Comparison of ENCODE assay signal across 8 mouse cellular contexts in the genomic region with DNA sequence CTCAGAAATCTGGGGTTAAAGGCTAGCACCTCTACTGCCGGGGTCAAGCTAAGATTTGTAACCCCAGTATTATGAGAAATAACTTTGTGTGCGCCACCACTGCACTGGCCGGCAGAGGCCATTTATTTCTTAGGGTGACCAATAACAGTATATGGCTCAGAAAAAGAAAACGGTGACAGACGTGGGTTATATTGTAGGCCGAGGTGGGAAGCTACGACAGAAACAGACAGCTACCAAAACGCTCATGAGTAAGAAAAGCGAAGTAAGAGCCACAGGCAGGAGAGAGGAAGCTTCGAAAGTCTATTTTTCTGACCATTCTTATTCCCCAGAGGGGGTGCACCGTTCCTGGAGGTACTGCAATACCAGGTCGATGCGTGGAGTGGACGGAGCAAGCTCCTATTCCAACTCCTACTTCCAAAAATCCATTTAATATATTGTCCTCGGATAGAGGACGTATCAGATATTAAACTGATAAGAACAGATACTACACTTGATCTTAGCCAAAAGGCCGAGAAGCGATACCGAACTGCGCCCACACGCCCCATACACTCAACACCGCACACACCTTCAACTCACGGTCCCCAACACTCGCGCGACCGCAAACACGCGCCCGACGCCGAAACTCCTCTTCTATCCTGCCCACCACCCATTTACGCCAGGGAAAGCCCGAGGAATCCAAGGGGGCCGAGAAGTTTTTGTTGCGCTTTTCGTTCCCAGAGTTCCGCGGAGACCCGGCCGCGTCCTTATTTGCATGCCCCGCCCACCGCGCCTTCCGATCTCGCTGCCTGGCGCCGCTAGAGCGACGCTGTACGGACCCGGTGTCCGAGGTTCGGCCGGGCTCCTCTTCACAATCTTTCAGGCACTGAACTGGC. TPM values are rescaled to one million over a fixed set of nuclear protein-coding genes. Genes with fewer than 3 reads are reported as not detected.
DNase-seq lines count a peak whose midpoint lies in the region; ATAC-seq and TF ChIP-seq lines count a peak whose summit lies in the region.
"Not testable (repeated sequence)": the region's sequence is repeated elsewhere in the genome, so short reads cannot be mapped to it uniquely, and the experiment has no call there.

No protein-coding gene starts in this region.

- in situ Hi-C loops in Patski (cut with MboI; ENCODE audit: low pct_unique_long_range_greater_than_20kb) = not testable (repeated sequence)

- H3K27me3 ChIP-seq in Patski; hindbrain, embryonic 12.5 days; lung, postnatal 0 days (replicated peaks; ENCODE audit: insufficient read depth, low read length); thymus, adult 2 months (ENCODE audit: control insufficient read depth, insufficient read depth, low read length): not testable (repeated sequence)

- not testable (repeated sequence) for H3K36me3 ChIP-seq in hindbrain, embryonic 12.5 days; lung, postnatal 0 days (ENCODE audit: insufficient read depth, low read length); thymus, adult 2 months (ENCODE audit: control insufficient read depth, insufficient read depth, low read length)

- DNase-seq in Patski (ENCODE audit: low read depth, low spot score); thymus, adult 2 months: not testable (repeated sequence)
- peak; percentile 84 to 85 for DNase-seq in cerebellum, postnatal 25 days
- DNase-seq in frontal cortex, postnatal 25 days (ENCODE audit: low spot score in 2 of 2) = peak; percentile 39 to 53
- DNase-seq in layer of hippocampus, postnatal 14 days (ENCODE audit: low spot score in 2 of 2) = peak; percentile 55 to 70
- DNase-seq in lung, postnatal 0 days (ENCODE audit: low spot score) = peak; percentile 77
- peak; percentile 56 for DNase-seq in ovary, postnatal 10 days (ENCODE audit: low spot score)

- peak overlapping the region; percentile 92 for H3K27ac ChIP-seq in hindbrain, embryonic 12.5 days
- H3K27ac ChIP-seq in lung, postnatal 0 days (ENCODE audit: low read length) = peak overlapping the region; percentile 85
- H3K27ac ChIP-seq in thymus, adult 2 months (ENCODE audit: control insufficient read depth, insufficient read depth, low read length) = not testable (repeated sequence)

- CTCF ChIA-PET in Patski (lab: Charles Lee) = not testable (repeated sequence)

- TF ChIP-seq EP300 in lung, postnatal 0 days (IDR thresholded peaks at IDR 0.05) = 0 out of 2 replicates have a peak, but pooled peaks have one; percentile 37

- H3K9me3 ChIP-seq in hindbrain, embryonic 12.5 days (replicated peaks); lung, postnatal 0 days (ENCODE audit: low read length): not testable (repeated sequence)

- H3K4me2 ChIP-seq in hindbrain, embryonic 12.5 days (replicated peaks) = peak overlapping the region; percentile 43
- H3K4me2 ChIP-seq in lung, postnatal 0 days (replicated peaks; ENCODE audit: low read depth, low read length) = peak overlapping the region; percentile 47

- POLR2A ChIA-PET in Patski (lab: Charles Lee) = interaction anchor here (2.1 kb wide), 1 partner anchor 13 kb away, joined by 8 read pairs; no protein-coding TSS in a partner anchor

- under 1% methylated on average over 44 of the region's 56 CpGs for WGBS in hindbrain, embryonic 12.5 days
- 1% methylated on average over 41 of the region's 56 CpGs for WGBS in lung, postnatal 0 days
- WGBS in thymus, adult 2 months = under 1% methylated on average over 45 of the region's 56 CpGs

- H3K9ac ChIP-seq in hindbrain, embryonic 12.5 days = peak overlapping the region; percentile 50
- peak overlapping the region; percentile 69 for H3K9ac ChIP-seq in lung, postnatal 0 days (replicated peaks; ENCODE audit: low read depth)

- not testable (repeated sequence) for TF ChIP-seq CTCF in Patski (IDR thresholded peaks at IDR 0.05); lung, postnatal 0 days (IDR thresholded peaks at IDR 0.05); thymus, adult 2 months (IDR thresholded peaks at IDR 0.05; ENCODE audit: borderline replicate concordance, control insufficient read depth, extremely low read depth, insufficient read depth, low read length, poor library complexity)

- H3K4me3 ChIP-seq in hindbrain, embryonic 12.5 days = peak overlapping the region; percentile 28
- peak overlapping the region; percentile 20; the same call in 1 of the 2 replicates for H3K4me3 ChIP-seq in lung, postnatal 0 days (ENCODE audit: low read depth, low read length)
- peak overlapping the region; percentile 45 for H3K4me3 ChIP-seq in thymus, adult 2 months (ENCODE audit: control insufficient read depth, insufficient read depth, low read length)

- TF ChIP-seq POLR2A in thymus, adult 2 months (IDR thresholded peaks at IDR 0.05; ENCODE audit: control insufficient read depth, extremely low read depth, insufficient read depth, low read length, poor library complexity) = not testable (repeated sequence)

- peak; percentile 58 for ATAC-seq in Patski
- ATAC-seq in hindbrain, embryonic 12.5 days (ENCODE audit: low FRiP score) = peak; percentile 81
- ATAC-seq in lung, postnatal 0 days = peak; percentile 77

- H3K4me1 ChIP-seq in hindbrain, embryonic 12.5 days; lung, postnatal 0 days (ENCODE audit: insufficient read depth, low read depth, low read length); thymus, adult 2 months (replicated peaks; ENCODE audit: control insufficient read depth, insufficient read depth, low read length): not testable (repeated sequence)

RNA-seq across cellular contexts. Expression of a gene that starts 18.7 kb away (rescaled TPM):
- 18.0 TPM for polyA plus RNA-seq in Patski (2021)
- 29.4 and 35.4 TPM in 2 replicates for polyA plus RNA-seq in hindbrain, embryonic 12.5 days (2016; fragmentation: Nextera tagmentation; extraction: Ambion mirVana)
- total RNA-seq in layer of hippocampus, postnatal 14 days (2021) = 1 to 10 TPM; 4.7 to 6.3 TPM
- polyA plus RNA-seq in lung, postnatal 0 days (2015; fragmentation: Nextera tagmentation; extraction: Ambion mirVana) = 20.1 and 34.1 TPM in 2 replicates
- polyA plus RNA-seq in thymus, adult 2 months (2012; rRNA removed) = 36.5 and 39.2 TPM in 2 replicates

RNA-seq across cellular contexts. Expression of a gene that starts 19.7 kb away (rescaled TPM):
- 9.7 TPM for polyA plus RNA-seq in Patski (2021)
- 11.6 and 12.1 TPM in 2 replicates for polyA plus RNA-seq in hindbrain, embryonic 12.5 days (2016; fragmentation: Nextera tagmentation; extraction: Ambion mirVana)
- total RNA-seq in layer of hippocampus, postnatal 14 days (2021) = 10 to 100 TPM; 12.6 to 14.2 TPM
- polyA plus RNA-seq in lung, postnatal 0 days (2015; fragmentation: Nextera tagmentation; extraction: Ambion mirVana) = 25.2 and 33.1 TPM in 2 replicates
- polyA plus RNA-seq in thymus, adult 2 months (2012; rRNA removed) = 4.1 and 5.0 TPM in 2 replicates

RNA-seq across cellular contexts. Expression of a gene that starts 46.6 kb away (rescaled TPM):
- not detected for polyA plus RNA-seq in Patski (2021)
- polyA plus RNA-seq in hindbrain, embryonic 12.5 days (2016; fragmentation: Nextera tagmentation; extraction: Ambion mirVana) = not detected in 2 replicates
- not detected for total RNA-seq in layer of hippocampus, postnatal 14 days (2021)
- not detected in 2 replicates for polyA plus RNA-seq in lung, postnatal 0 days (2015; fragmentation: Nextera tagmentation; extraction: Ambion mirVana)
- polyA plus RNA-seq in thymus, adult 2 months (2012; rRNA removed) = not detected in 2 replicates
